Mouse (Mus musculus) heart, adult 2 months (tissue): Measurements from ENCODE around the gene Dnajc30.

Experiments used
- CTCF ChIP-seq: fragments of 200-600 bp; IDR thresholded peaks from 2 replicates; pipeline ENCODE4 v1.8.1; 2022; ENCODE audit warnings: antibody characterized with exemption, mild to moderate bottlenecking, moderate library complexity
- EP300 ChIP-seq: fragments of 200-500 bp; IDR thresholded peaks from 2 replicates; pipeline ENCODE4 v1.6.1; 2011; ENCODE audit warnings: low read depth, low read length, control low read depth; ENCODE audit not compliant: insufficient read depth

GRCm38 (mm10) chr5:135042105-135042788, 21.8 kb upstream of the Dnajc30 start:
- TF ChIP-seq CTCF (no peak), EP300 (no peak)
